Mouse (Mus musculus) cerebellum, adult 2 months (tissue): ENCODE results near the gene Cd8a.

ENCODE experiments used
- CTCF ChIP-seq: fragments of 200-500 bp; IDR thresholded peaks from 2 replicates; pipeline ENCODE4 v1.5.1; 2011; ENCODE audit warnings: low read depth, mild to moderate bottlenecking, control low read depth, low read length, moderate library complexity, borderline replicate concordance; ENCODE audit not compliant: insufficient read depth
- POLR2A ChIP-seq: fragments of 200-500 bp; IDR thresholded peaks from 2 replicates; pipeline ENCODE4 v1.6.1; 2011; ENCODE audit warnings: low read length, control low read depth, borderline replicate concordance; ENCODE audit not compliant: insufficient read depth

- TF ChIP-seq CTCF = no peak
- no peak for TF ChIP-seq POLR2A
Observed at GRCm38 (mm10) chr6:71338941-71339340, 34.3 kb upstream of the Cd8a start.
